Mouse (Mus musculus) liver, adult 2 months (tissue): Measurements from ENCODE around the gene Lgals2. TPM values are rescaled to one million over a fixed set of nuclear protein-coding genes. Genes with fewer than 3 reads are reported as not detected.

Source experiments
- DNase-seq: peaks from one replicate; pipeline ENCODE4 v3.0.0-alpha.2; 2011; ENCODE audit warnings: low read depth, low spot score; ENCODE audit errors: extremely low read depth
- H3K27ac ChIP-seq: fragments of 200-500 bp; replicated peaks from 2 replicates; pipeline ENCODE4 v1.5.1; 2012; ENCODE audit warnings: low read depth, mild to moderate bottlenecking, control low read depth, inconsistent platforms, low read length; ENCODE audit not compliant: insufficient read depth
- H3K27me3 ChIP-seq: fragments of 200-500 bp; 2 replicates; pipeline ENCODE4 v1.6.1; 2012; ENCODE audit warnings: mild to moderate bottlenecking, moderate library complexity, low read length, inconsistent platforms; ENCODE audit not compliant: control insufficient read depth, insufficient read depth
- H3K36me3 ChIP-seq: fragments of 200-500 bp; 2 replicates; pipeline ENCODE4 v1.6.1; 2012; ENCODE audit warnings: low read length, inconsistent platforms; ENCODE audit not compliant: control insufficient read depth, insufficient read depth
- H3K4me1 ChIP-seq: fragments of 200-500 bp; 2 replicates; pipeline ENCODE4 v1.6.1; 2011; ENCODE audit warnings: low read length; ENCODE audit not compliant: control insufficient read depth, insufficient read depth
- H3K4me3 ChIP-seq: fragments of 200-500 bp; 2 replicates; pipeline ENCODE4 v1.5.1; 2011; ENCODE audit warnings: low read depth, mild to moderate bottlenecking, control low read depth, low read length, moderate library complexity; ENCODE audit not compliant: insufficient read depth
- H3K79me2 ChIP-seq: fragments of 200-500 bp; 2 replicates; pipeline ENCODE4 v1.6.1; 2012; ENCODE audit warnings: inconsistent platforms, mild to moderate bottlenecking, low read length, moderate library complexity; ENCODE audit not compliant: control insufficient read depth, insufficient read depth
- H3K9ac ChIP-seq: fragments of 200-500 bp; 2 replicates; pipeline ENCODE4 v1.6.1; 2012; ENCODE audit warnings: low read depth, mild to moderate bottlenecking, control low read depth, inconsistent platforms, low read length
- CTCF ChIP-seq: fragments of 200-500 bp; IDR thresholded peaks from 2 replicates; pipeline ENCODE4 v1.5.1; 2011; ENCODE audit warnings: low read depth, low read length, control low read depth
- POLR2A ChIP-seq: fragments of 200-500 bp; IDR thresholded peaks from 2 replicates; pipeline ENCODE4 v1.6.1; 2011; ENCODE audit warnings: low read length, control low read depth; ENCODE audit not compliant: insufficient read depth; ENCODE audit errors: extremely low read depth
- WGBS: fragments of 180-500 bp; shearing (Covaris S2); methylation state at CpG from one replicate; pipeline ENCODE4 v1.1.7; 2018; 5-methylcytosine and 5-hydroxymethylcytosine counted together
- polyA plus RNA-seq: library from polyadenylated mRNA; depleted of rRNA; stranded (reverse); fragments of >200 nt; gene quantifications from 2 replicates; pipeline ENCODE4 v1.2.3, GENCODE M21; 2012
- total RNA-seq: library from RNA; depleted of rRNA; stranded (reverse); fragments of >200 nt; gene quantifications from 2 replicates; pipeline ENCODE4 v1.2.3, GENCODE M21; 2014

Lgals2 gene
- total and polyA plus RNA-seq, 2 experiments: 0.55 to 0.57 TPM

GRCm38 (mm10) chr15:78806614-78807013 lies 48.7 kb downstream of the Lgals2 start:
- TF ChIP-seq CTCF (no peak), POLR2A (no peak)

DNA sequence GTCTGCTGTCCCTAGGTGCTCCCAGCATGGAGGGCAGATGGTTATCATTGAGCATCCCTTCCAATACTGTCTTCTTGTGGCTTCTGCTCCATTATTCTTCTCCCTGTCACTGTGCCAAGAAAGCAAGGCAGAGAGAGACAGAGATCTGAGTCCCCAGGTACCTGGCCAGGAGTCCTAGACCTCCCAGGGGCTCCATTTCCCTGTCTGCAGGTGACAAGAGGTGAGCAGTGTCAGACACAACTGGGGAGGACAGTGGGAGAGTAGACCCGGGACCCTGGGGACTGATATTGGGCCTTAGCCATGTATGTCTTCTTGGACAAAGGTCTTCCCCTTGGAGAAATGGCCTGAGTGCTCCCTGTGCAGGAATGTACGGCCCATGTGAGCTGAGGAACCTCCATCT lies 50.0 kb downstream of the Lgals2 start:
- Histone ChIP-seq H3K27ac (no peak overlapping the region), H3K4me1 (peaks cover 16% of the 10 kb centered on the region), H3K79me2 (no peaks in the 10 kb centered on the region), H3K9ac (no peak overlapping the region), H3K4me3 (no peak overlapping the region), H3K27me3 (no peaks in the 10 kb centered on the region), H3K36me3 (no peaks in the 10 kb centered on the region)
- 85% methylated on average over 2 of the region's 2 CpGs for WGBS
- DNase-seq: no peak
- no peak for TF ChIP-seq CTCF
- no peak for TF ChIP-seq POLR2A

More at GRCm38 (mm10) chr15:78806614-78807013, 48.7 kb downstream of the Lgals2 start:
- Histone ChIP-seq H3K79me2 (no peaks in the 10 kb centered on the region), H3K36me3 (no peaks in the 10 kb centered on the region), H3K27me3 (no peaks in the 10 kb centered on the region), H3K9ac (no peak overlapping the region), H3K4me3 (no peak overlapping the region), H3K27ac (no peak overlapping the region), H3K4me1 (peaks cover 16% of the 10 kb centered on the region)
- 50% methylated on average over 2 of the region's 2 CpGs for WGBS
- no peak for DNase-seq

GRCm38 (mm10) chr15:78804326-78804725 lies 51.0 kb downstream of the Lgals2 start:
- Histone ChIP-seq H3K79me2 (no peaks in the 10 kb centered on the region), H3K9ac (no peak overlapping the region), H3K27me3 (no peaks in the 10 kb centered on the region), H3K4me3 (no peak overlapping the region), H3K27ac (0 out of 2 replicates have a peak overlapping the region, but pooled peaks have one; percentile 5), H3K36me3 (no peaks in the 10 kb centered on the region), H3K4me1 (peaks cover 16% of the 10 kb centered on the region)
- DNase-seq: peak; percentile 84
- 7% methylated on average over 6 of the region's 6 CpGs for WGBS
- no peak for TF ChIP-seq POLR2A
- no peak for TF ChIP-seq CTCF

- Histone ChIP-seq H3K4me3 (no peak overlapping the region), H3K4me1 (peaks cover 16% of the 10 kb centered on the region), H3K27ac (peak overlapping the region; percentile 62), H3K36me3 (no peaks in the 10 kb centered on the region), H3K79me2 (peaks cover 3% of the 10 kb centered on the region; the same call in 1 of the 2 replicates), H3K27me3 (no peaks in the 10 kb centered on the region), H3K9ac (no peak overlapping the region)
- peak; percentile 76 for DNase-seq
- TF ChIP-seq POLR2A (no peak), CTCF (no peak)
- 6% methylated on average over 8 of the region's 8 CpGs for WGBS
Observed at GRCm38 (mm10) chr15:78803499-78803900, 51.8 kb downstream of the Lgals2 start.

GRCm38 (mm10) chr15:78802776-78803391 lies 52.4 kb downstream of the Lgals2 start, which contains the start of gene Card10:
TSS of gene Card10 (minus strand) at chr15:78803042.
- H3K9ac ChIP-seq: peak within 1 kb of the TSS; percentile 92
- H3K27me3 ChIP-seq: no peaks in the 10 kb centered on the region
- peak within 1 kb of the TSS; percentile 83 for H3K4me3 ChIP-seq
- no peak for TF ChIP-seq CTCF
- TF ChIP-seq POLR2A: peak; percentile 83
- peak within 1 kb of the TSS; percentile 62 for H3K27ac ChIP-seq
- peaks cover 3% of the 10 kb centered on the region; the same call in 1 of the 2 replicates for H3K79me2 ChIP-seq
- WGBS: 2% methylated on average over 68 of the region's 70 CpGs
- peak; percentile 48 for DNase-seq
- peaks cover 16% of the 10 kb centered on the region for H3K4me1 ChIP-seq
- no peaks in the 10 kb centered on the region for H3K36me3 ChIP-seq
